Mouse (Mus musculus): ENCODE results near the gene Bmp4. TPM values are rescaled to one million over a fixed set of nuclear protein-coding genes. Genes with fewer than 3 reads are reported as not detected.
A peak's percentile ranks its signal among the peaks of the same experiment; 100 is the strongest.

Bmp4 gene
- total RNA-seq, 1 experiment: 36.5 TPM

DNA sequence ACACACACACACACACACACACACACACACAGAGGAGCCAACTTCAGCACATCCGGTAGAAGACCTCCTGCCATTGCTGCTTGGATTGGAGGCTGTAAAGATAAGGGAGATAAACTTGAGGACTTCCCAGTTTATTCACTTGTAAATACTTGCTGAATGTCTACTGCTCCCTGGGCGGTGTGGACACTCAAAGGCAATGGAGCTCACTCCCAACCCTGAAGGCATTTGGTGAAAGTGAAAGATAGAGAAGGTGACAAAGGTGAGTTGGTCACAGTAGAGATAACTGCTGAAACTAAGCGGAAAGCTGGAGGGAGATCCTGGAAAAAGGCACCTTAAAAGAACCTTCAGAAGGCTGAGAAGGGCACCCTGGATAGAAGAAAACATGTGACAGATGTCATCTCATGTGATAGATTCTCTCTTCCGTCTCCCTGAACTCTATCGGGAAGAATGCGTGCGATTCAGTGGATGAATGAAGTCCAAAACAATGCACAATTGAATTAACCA lies 22.1 kb upstream of the Bmp4 start:
- Histone ChIP-seq H3K27ac (ENCODE audit: insufficient read depth, low read depth, low read length, poor library complexity, severe bottlenecking) (peak overlapping the region; percentile 11; the same call in 1 of the 2 replicates), H3K36me3 (ENCODE audit: control insufficient read depth, insufficient read depth, low read length, poor library complexity, severe bottlenecking) (no peaks in the 10 kb centered on the region), H3K4me1 (ENCODE audit: control insufficient read depth in 2 of 2, insufficient read depth in 2 of 2, low read length in 2 of 2, poor library complexity in 1 of 2) (peaks cover 1 to 19% of the 10 kb centered on the region in 2 experiments; a peak in 3 of 4 replicates), H3K4me3 (ENCODE audit: insufficient read depth in 1 of 2, low read depth in 1 of 2, low read length in 2 of 2, poor library complexity in 1 of 2, severe bottlenecking in 1 of 2) (no peak overlapping the region), H3K9me3 (ENCODE audit: control insufficient read depth, insufficient read depth, low read depth, low read length) (no peaks in the 10 kb centered on the region), H3K9ac (ENCODE audit: insufficient read depth, low read depth, low read length, poor library complexity, severe bottlenecking) (no peak overlapping the region)
- no peak for DNase-seq (ENCODE audit: low read depth, low spot score)
- in situ Hi-C loops (cut with MboI; ENCODE audit: low sequenced_read_pairs in 2 of 2, unreplicated experiment in 2 of 2): no loop called here
- TF ChIP-seq MAFK (IDR thresholded peaks at IDR 0.05; ENCODE audit: insufficient read depth, low read depth, low read length) (no peak), ZC3H11A (IDR thresholded peaks at IDR 0.05; ENCODE audit: borderline replicate concordance, low read depth, low read length) (no peak), CHD2 (IDR thresholded peaks at IDR 0.05; ENCODE audit: low read depth, low read length) (no peak), ZNF384 (IDR thresholded peaks at IDR 0.05; ENCODE audit: low read depth, low read length) (no peak), HCFC1 (IDR thresholded peaks at IDR 0.05; ENCODE audit: borderline replicate concordance, insufficient read depth, low read length) (no peak)

DNA sequence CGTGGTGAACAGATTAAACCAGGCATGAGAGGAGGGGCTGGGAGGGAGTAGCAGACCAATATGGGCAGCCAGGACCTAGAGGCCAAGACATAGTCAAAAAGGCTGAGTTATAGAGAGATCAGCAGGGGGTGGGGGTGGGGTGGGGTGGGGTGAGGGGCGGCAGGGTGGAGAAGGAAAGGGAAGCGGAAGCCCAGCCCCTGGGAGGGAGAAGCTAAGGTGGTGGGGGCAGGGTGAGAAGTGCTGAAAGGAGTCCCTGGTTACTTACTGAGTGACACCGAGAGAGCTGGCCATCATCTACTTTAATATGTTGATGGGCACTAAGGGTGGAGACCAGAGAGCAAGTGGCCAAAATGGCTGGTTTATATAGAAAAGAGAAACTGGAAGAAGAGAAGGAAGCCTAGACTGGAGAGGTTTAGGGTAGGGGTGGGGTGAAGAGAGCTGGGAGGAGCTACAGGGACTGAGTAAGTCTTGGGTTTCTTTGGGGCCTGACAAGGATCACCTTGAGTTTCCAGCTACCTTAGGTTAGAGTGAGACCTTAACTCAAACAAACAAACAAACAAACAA lies 20.2 kb upstream of the Bmp4 start:
- TF ChIP-seq HCFC1 (IDR thresholded peaks at IDR 0.05; ENCODE audit: borderline replicate concordance, insufficient read depth, low read length) (no peak), ZC3H11A (IDR thresholded peaks at IDR 0.05; ENCODE audit: borderline replicate concordance, low read depth, low read length) (no peak), MAFK (IDR thresholded peaks at IDR 0.05; ENCODE audit: insufficient read depth, low read depth, low read length) (no peak), CHD2 (IDR thresholded peaks at IDR 0.05; ENCODE audit: low read depth, low read length) (no peak), ZNF384 (IDR thresholded peaks at IDR 0.05; ENCODE audit: low read depth, low read length) (no peak)
- DNase-seq (ENCODE audit: low read depth, low spot score): no peak
- Histone ChIP-seq H3K4me3 (ENCODE audit: insufficient read depth in 1 of 2, low read depth in 1 of 2, low read length in 2 of 2, poor library complexity in 1 of 2, severe bottlenecking in 1 of 2) (no peak overlapping the region), H3K27ac (ENCODE audit: insufficient read depth, low read depth, low read length, poor library complexity, severe bottlenecking) (peak overlapping the region; percentile 51; the same call in 1 of the 2 replicates), H3K36me3 (ENCODE audit: control insufficient read depth, insufficient read depth, low read length, poor library complexity, severe bottlenecking) (no peaks in the 10 kb centered on the region), H3K9me3 (ENCODE audit: control insufficient read depth, insufficient read depth, low read depth, low read length) (no peaks in the 10 kb centered on the region), H3K9ac (ENCODE audit: insufficient read depth, low read depth, low read length, poor library complexity, severe bottlenecking) (no peak overlapping the region), H3K4me1 (ENCODE audit: control insufficient read depth in 2 of 2, insufficient read depth in 2 of 2, low read length in 2 of 2, poor library complexity in 1 of 2) (peaks cover 1 to 19% of the 10 kb centered on the region in 2 experiments; a peak in 3 of 4 replicates)
- in situ Hi-C loops (cut with MboI; ENCODE audit: low sequenced_read_pairs in 2 of 2, unreplicated experiment in 2 of 2): no loop called here

DNA sequence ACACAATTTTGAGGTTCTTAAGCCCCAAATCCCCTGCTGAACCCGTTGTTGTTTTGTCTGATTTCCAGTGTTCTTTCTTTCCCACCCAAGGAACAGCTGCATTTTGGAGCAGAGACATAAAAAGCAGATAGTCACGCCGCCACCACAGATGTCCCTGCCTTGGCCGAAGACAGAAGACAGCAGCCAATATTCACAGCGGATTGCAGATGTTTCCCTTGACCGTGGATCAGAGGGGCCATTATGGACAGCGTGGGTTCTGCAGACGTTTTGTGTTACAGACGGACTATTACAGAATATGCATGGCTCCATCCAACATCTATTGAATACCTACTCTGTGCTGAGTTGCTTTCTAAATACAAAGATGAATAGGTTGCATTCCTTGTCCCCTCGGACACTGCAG lies 18.5 kb upstream of the Bmp4 start:
- no peak overlapping the region for H3K9ac ChIP-seq (ENCODE audit: insufficient read depth, low read depth, low read length, poor library complexity, severe bottlenecking)
- H3K27ac ChIP-seq (ENCODE audit: insufficient read depth, low read depth, low read length, poor library complexity, severe bottlenecking): no peak overlapping the region
- peaks cover 1 to 19% of the 10 kb centered on the region in 2 experiments; a peak in 3 of 4 replicates for H3K4me1 ChIP-seq (ENCODE audit: control insufficient read depth in 2 of 2, insufficient read depth in 2 of 2, low read length in 2 of 2, poor library complexity in 1 of 2)
- H3K36me3 ChIP-seq (ENCODE audit: control insufficient read depth, insufficient read depth, low read length, poor library complexity, severe bottlenecking): no peaks in the 10 kb centered on the region
- H3K4me3 ChIP-seq (ENCODE audit: insufficient read depth in 1 of 2, low read depth in 1 of 2, low read length in 2 of 2, poor library complexity in 1 of 2, severe bottlenecking in 1 of 2): no peak overlapping the region
- DNase-seq (ENCODE audit: low read depth, low spot score): no peak
- in situ Hi-C loops (cut with MboI; ENCODE audit: low sequenced_read_pairs in 2 of 2, unreplicated experiment in 2 of 2): no loop called here
- H3K9me3 ChIP-seq (ENCODE audit: control insufficient read depth, insufficient read depth, low read depth, low read length): no peaks in the 10 kb centered on the region
- TF ChIP-seq MAFK (IDR thresholded peaks at IDR 0.05; ENCODE audit: insufficient read depth, low read depth, low read length) (no peak), HCFC1 (IDR thresholded peaks at IDR 0.05; ENCODE audit: borderline replicate concordance, insufficient read depth, low read length) (no peak), CHD2 (IDR thresholded peaks at IDR 0.05; ENCODE audit: low read depth, low read length) (no peak), ZNF384 (IDR thresholded peaks at IDR 0.05; ENCODE audit: low read depth, low read length) (no peak), ZC3H11A (IDR thresholded peaks at IDR 0.05; ENCODE audit: borderline replicate concordance, low read depth, low read length) (no peak)

DNA sequence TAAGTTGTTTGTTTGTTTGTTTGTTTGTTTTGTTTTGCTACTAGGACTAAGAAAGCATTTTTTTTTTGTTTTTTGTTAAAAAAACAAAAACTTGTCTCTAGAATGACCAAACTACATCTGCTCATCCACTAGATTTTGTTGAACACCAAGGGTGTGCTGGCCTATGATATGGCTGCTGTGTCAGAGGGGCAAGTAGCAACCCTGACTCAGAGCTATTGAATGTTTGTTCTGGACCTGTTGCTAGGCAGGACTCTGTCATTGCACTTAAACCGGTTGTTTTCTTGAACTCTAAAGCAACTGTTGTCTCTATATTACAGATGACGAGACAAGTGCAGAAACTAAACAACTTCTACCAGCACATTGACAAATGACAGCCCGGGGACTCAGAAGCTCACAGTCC lies 17.9 kb upstream of the Bmp4 start:
- no peak for DNase-seq (ENCODE audit: low read depth, low spot score)
- TF ChIP-seq CHD2 (IDR thresholded peaks at IDR 0.05; ENCODE audit: low read depth, low read length) (no peak), ZC3H11A (IDR thresholded peaks at IDR 0.05; ENCODE audit: borderline replicate concordance, low read depth, low read length) (no peak), HCFC1 (IDR thresholded peaks at IDR 0.05; ENCODE audit: borderline replicate concordance, insufficient read depth, low read length) (no peak), ZNF384 (IDR thresholded peaks at IDR 0.05; ENCODE audit: low read depth, low read length) (no peak), MAFK (IDR thresholded peaks at IDR 0.05; ENCODE audit: insufficient read depth, low read depth, low read length) (no peak)

More for the DNA sequence above, 17.9 kb upstream of the Bmp4 start:
- no peaks in the 10 kb centered on the region for H3K9me3 ChIP-seq (ENCODE audit: control insufficient read depth, insufficient read depth, low read depth, low read length)
- in situ Hi-C loops (cut with MboI; ENCODE audit: low sequenced_read_pairs in 2 of 2, unreplicated experiment in 2 of 2): no loop called here
- H3K9ac ChIP-seq (ENCODE audit: insufficient read depth, low read depth, low read length, poor library complexity, severe bottlenecking): no peak overlapping the region
- no peaks in the 10 kb centered on the region for H3K36me3 ChIP-seq (ENCODE audit: control insufficient read depth, insufficient read depth, low read length, poor library complexity, severe bottlenecking)
- no peak overlapping the region for H3K27ac ChIP-seq (ENCODE audit: insufficient read depth, low read depth, low read length, poor library complexity, severe bottlenecking)
- peaks cover under 1 to 19% of the 10 kb centered on the region in 2 experiments; a peak in 3 of 4 replicates for H3K4me1 ChIP-seq (ENCODE audit: control insufficient read depth in 2 of 2, insufficient read depth in 2 of 2, low read length in 2 of 2, poor library complexity in 1 of 2)
- no peak overlapping the region for H3K4me3 ChIP-seq (ENCODE audit: insufficient read depth in 1 of 2, low read depth in 1 of 2, low read length in 2 of 2, poor library complexity in 1 of 2, severe bottlenecking in 1 of 2)
